Mouse (Mus musculus) left cerebral cortex, adult 11 months (tissue): ENCODE results near the gene Nbr1.

ENCODE experiments used
- DNase-seq: peaks from one replicate; pipeline ENCODE4 v3.0.0; 2022; ENCODE audit warnings: low spot score

The Nbr1 gene

DNA sequence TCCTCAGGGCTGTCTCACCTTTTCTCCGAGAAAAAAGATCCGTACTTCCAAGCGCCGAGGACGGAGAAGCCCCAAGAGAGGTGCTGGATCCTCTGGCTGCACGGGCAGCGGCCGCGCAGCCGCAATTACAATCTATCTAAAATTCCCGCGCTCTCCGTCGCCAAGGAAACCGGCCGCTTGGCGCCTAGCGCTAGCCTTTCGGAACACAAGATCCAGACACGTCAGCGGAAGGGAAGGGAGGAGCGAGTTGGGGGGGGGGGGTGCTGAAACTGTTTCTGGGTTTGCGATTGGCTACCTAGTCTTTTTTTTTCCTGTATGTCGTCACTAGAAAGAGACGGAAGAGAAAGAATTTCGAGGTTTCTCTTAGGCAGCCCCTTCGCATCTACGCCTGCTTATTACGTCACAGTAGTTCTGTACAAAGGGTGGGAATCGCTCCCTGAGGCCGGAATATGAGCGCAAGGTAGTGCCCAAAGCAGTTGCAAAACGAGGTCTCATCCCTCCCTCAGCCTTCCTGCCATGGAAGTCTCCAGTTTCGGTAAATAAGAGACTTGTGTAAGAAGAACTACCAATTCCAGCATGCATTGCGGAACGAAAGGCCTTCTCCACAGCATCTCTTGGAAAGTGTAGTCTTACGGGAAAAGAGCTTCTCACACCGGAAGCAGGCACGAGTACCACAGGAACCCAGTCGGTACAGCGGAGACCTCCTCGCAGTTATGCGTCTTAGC, at the start of gene Nbr1, which contains the start of gene Brca1:
Gene Nbr1 (plus strand): TSS at position 399 of the 725 bp plus-strand sequence.
Gene Brca1 (minus strand): TSS at position 205 of the 725 bp plus-strand sequence.
- DNase-seq = peak; percentile 87

DNA sequence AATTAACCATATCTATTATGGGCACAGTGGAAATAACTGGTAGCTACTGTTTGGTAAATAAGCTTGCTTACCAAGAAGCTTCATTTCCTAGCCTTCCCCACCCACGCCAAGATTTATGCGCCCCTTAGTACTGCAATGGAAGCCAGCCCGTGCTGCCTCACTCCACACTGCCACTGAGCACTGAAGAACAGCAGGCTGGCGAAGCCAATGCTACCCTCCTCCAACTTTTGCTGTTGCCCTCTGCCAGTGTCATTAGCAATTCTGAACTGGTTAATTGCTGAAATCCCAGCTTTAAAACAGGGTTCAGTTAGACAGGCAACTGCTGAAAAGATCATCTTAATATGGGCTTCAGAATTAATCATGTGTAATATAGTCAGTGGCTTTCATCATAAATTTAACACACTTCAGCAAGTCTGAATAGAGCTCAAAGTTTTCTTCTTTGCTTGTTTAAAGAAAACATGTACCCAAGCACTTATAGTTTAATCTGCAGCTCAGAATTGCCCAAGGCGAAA, 45.6 kb upstream of the Nbr1 start:
- DNase-seq = no peak

DNA sequence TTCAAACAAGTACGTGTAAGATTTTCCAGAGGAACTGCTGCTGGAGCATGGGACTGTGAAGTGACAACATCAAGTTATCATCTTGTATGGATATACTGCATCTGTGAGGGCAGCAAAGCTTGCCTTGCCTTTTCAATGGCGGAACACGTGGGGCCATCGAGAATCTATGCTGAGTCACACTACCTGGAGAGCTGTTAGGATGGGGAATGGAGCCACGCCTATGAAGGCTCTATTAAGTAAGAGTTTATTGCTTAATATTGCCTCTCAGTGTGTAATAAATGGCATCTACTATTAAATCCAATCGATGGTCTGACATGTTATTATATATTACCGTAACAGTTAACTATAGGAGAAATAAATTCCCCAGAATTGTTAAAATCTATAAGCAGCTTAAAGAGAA, 44.9 kb upstream of the Nbr1 start:
- no peak for DNase-seq

DNA sequence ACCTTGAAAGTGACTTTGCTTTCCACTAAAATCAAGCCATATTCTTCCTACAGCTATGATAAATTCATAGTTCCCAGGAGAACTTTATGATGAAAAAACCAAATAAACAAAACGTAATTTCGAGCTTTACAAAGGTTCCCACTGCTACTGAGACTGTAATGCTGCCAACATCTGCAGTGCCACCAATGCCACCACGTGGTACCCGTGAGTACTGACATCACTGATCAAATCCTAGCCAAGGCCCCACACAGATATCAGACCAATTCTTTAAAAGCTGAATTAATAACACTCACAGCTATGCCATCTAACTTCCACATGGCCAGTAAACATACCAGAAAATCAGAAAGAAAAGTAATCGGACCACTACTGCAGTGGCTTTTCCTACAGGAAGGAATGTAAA, 33.0 kb upstream of the Nbr1 start:
- DNase-seq = no peak

DNA sequence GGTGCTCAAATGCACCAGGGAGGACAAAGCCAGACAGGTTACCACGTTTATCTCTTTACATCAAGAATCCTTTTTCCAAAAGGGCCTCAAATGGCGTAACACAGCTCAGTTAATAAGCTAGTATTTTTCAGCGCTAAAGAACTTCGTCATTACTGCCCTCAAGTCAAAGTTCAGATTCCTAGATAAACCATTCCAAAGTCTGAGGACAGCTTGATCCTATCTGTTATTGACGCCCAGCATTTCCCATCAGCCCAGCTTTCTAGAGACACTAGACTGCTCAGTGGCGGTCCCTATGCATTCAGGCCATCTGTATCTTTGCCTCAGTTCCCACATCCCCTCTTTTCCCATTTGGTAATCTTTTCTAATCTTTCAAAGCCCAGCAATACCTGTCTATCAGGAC, 32.6 kb upstream of the Nbr1 start:
- DNase-seq = no peak

DNA sequence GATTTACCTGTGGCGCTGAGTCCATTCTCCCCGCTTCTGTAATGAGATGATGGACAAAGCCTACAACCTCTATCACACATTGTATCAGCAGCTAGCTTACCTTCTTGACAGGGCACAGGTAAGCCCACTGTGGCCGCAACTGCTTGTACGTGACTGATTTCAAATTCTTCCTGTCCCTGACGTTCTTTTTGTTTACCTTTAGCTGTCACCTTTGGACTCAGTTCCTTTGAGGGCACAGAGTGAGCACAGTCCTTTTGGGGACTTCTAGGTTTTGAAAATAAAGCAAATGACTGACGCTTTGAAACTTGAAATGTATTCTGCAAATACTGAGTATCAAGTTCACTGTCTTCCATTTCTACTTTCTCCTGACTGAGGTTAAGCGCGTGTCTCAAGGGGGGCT, 27.5 kb upstream of the Nbr1 start:
- no peak for DNase-seq

DNA sequence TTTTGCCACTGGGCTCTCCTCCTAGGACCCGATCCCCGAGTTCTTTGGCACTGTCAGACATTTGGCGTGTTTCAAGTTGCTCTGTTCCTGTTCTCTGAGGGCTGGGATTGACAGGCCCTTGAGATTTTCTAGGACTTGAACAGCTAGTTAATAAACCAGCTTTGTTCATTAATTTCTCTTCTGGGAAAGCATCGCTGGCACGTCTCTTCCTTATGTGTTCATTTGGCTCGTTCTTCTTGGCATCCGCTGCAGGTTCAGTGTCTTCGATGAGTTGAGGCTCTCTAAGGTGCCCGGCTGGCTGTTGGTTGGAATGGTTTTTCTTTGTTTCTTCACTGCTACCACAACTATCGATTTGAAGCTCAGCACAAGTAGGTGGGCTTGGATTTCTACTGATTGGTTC, 26.9 kb upstream of the Nbr1 start:
- DNase-seq = no peak

DNA sequence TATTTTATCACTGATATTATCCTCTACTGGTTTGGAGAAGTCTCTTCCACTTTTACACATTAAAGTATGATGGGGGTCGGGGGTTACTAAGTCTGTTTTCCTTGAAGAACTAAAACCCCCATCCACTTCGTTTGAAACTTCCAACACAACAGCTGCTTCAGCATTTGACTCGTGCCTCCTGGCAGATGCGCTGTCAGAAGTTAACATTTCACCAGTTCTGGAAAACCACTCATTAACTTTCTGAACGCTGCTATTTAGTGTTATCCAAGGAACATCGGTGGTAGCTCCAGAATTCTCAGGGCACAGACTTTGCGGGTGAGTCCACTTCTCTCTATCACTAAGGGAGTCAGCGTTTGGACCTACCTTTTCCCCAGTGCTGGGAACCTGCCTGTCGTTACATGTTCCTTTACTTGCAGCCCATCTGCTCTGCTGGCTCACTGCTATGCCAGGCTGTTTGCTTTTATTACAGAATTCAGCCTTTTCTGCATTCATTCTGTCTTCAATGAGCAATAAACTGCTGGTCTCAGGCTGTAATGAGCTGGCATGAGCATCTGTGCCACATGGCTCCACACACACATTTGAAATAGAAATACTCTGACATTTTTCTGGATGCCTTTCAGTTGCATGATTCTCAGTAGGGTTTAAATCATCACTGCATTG, 25.9 kb upstream of the Nbr1 start:
- no peak for DNase-seq

DNA sequence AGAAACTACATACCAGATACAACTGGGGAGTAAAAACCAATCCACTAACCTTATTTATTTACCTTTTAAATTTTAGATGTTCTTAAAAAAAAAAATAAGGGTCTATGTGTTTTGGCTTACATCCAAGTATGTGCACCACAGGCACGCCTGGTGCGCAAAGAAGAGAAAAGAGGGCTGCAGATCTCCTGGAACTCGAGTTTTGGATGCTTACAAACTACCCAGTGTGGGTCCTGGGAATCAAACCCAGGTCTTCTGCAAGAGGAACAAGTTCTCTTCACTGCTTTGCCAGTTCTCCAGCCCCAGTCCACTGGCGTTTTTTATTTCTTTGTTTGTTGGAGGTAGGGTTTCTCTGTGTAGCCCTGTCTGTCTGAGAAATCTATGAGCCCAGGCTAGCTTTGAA, 25.3 kb upstream of the Nbr1 start:
- DNase-seq = no peak

DNA sequence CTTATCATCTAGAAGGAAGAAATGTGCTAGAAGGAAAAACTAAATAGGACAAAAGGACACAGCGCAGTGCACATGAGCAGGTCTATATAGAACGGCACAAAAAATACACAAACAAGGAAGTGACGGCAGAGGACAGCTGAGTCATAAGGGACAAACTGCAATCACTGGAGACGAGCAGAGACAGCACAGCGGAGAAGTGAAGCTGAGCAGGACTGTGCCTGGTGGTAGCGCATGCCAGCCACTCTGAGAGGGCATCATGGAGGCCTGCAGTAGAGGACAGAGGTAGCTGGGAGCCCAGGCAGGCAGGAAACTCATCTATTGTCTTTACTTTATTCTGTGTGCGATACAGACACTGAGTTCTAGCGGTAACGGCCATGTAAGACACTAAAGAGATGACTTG, 8.4 kb upstream of the Nbr1 start:
- DNase-seq = no peak

DNA sequence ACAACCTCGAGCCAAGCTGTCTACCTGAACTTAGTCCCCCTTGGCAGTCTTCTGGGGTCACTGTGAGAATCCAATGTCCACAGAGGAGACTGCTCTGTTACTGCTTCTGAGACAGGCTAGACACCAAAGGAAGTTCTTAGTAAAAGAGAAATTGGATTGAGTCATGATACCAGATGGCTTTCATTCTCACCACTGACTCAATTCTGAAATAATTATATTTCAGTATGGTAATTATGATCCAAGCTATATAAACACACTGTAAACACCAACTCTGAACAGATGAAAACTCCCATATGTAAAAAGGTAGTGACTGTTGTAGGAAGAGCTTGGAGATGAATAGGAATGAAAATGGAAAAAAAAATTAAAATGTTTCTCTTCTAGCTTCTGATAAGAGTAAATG, 7.8 kb upstream of the Nbr1 start:
- DNase-seq = no peak

DNA sequence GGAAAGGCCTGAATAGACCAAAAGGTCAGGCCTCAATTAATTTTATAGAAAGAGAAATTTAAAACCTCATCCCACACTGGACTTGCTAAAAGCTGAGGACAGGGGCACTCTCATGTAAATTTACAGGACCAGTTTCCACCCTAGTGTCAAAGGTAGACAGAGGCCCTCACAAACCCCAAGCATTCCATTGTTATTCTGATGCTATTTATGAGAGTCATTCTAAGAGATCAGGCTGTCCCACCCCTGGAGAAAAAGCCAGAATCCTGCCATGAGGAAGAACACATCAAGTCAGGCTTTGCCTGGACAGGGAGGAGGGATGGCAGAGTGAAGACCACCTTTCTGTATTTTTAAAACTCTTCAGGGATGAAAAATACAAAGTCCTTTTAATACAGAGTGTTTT, 3.4 kb upstream of the Nbr1 start:
- no peak for DNase-seq

DNA sequence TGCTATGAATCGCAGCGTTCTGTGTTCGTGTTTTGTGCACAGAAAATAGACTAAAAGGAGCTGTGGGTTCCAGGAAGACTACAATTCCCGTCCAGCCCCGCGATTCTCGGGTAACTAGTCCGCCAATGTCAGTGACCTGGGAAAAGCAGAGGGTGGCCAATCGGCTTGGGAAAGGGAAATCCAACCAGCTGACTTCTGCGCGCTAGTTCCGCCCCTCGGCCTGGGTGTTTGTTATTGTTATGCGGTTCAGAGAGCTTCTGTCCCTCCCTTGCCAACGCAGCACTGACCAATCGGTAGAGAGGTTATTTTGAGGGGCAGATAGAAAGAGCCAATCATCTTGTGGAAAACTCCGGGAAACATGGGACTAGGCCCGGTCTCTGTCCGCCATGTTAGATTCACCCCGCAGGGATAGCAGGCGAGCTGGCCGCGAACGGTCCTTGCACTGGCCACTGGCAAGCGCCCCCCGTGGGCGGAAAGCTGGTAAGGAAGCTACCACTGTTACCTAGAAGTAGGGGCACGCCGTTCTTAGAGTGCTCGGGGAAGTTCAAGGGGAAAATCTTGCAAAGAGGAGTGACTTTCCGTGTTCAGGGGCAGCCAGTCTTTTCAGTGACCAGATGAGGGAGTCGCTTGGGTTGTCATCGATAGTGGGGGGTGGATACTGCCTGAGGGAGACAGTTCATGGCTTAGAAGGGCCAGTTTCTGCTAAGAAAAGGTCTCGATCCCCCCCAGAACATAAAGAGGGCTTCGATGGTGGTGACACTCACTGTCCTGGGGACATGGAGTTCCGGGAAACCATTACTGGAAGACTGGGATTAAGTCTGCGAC, 739 bp downstream of the Nbr1 start:
- DNase-seq = peak; percentile 99

DNA sequence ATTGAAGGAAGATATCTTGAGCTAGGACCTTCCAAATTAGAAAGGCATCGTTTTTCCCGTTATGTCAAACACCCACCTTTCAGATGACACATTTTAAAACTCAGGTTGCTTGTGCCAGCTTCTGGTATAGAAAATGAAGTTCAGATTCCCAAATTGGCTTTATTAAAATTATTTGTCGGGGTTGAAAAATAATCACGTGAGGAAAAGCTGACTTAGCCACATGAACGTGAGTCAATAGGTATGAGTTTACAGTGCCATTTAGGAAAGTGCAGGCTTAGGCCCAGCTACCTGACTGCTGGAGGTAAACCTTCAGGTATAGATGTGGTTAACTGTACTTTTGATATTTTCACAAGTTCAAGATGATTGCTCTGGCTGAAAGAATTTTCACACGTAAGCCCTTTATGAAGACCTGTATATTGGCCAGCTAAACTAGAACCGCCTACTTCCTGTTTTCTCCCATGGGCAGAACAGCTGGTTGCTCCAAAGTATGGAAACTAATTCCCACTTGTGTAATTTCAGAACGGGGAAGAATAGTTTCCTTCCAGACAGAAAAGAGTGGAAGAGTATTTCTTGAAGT, 1.5 kb downstream of the Nbr1 start:
- DNase-seq = no peak

DNA sequence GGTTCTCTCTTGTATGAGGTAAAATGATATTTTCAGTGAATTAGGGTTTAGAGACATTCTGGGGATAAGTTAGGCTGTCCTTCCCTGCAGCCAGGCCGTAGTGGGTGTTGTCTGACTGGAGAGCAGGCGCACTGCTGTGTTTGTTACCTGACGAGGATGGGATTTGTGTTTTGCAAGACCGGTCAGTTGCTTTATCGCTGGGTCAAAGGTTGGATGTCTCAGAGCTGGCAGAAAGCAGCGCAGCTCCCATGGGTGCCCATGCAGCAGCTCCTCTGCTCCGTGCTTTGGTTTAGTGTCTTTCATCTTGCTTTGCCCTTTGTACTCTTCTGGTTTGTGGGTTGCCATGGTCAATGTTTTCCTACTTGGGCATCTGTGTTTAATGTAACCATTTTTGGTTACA, 4.6 kb downstream of the Nbr1 start:
- no peak for DNase-seq

DNA sequence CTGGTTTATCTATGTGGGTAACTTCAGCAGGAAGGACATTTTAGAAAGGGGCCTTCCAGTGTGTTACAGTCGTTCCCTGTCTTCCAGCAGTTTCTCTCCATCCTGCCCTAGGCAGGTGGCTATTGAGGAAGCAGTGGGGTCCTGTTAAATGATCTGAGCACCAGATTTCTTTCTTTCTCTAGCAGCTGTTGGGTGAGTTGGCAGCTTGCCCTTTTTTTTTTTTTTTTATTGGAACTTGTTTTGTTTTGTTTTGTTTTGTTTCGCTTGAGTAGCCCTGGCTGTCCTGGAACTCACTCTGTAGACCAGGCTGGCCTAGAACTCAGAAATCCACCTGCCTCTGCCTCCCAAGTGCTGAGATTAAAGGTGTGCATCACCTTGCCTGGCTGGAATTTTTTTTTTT, 5.0 kb downstream of the Nbr1 start:
- no peak for DNase-seq

DNA sequence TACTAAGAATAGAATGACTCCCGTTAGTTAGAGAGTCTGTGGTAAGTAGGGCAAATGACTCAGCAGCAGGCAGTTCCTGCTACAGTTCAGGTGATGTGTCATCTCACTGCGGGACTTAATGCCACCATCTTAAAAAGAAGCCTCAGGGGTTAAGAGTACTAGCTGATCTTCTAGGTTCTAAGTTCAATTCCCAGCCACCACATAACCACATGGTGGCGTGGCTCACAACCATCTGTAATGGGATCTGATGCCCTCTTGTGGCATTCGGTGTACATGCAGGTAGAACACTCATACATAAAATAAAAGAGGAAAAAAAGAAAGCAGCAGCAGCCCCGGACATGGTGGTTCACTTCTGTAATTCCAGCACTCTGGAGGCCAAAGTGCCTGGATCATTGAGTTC, 10.4 kb downstream of the Nbr1 start:
- peak; percentile 31 for DNase-seq

DNA sequence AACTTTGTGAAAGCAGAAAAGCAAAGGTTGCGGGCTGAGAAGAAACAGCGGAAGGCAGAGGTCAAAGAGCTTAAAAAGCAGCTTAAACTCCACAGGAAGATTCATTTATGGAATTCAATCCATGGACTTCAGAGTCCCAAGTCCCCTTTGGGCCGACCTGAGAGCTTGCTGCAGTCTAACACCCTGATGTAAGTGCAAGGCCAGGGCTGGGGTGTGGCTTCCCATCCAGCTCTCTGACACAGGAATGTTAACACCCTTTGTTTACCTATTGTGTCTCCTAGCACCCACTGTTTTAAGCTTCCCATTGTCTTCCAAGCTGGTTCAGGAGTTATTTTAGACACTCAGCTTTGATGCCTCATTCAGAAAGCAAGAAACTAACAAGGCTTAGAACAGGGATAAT, 16.5 kb downstream of the Nbr1 start:
- DNase-seq = no peak

DNA sequence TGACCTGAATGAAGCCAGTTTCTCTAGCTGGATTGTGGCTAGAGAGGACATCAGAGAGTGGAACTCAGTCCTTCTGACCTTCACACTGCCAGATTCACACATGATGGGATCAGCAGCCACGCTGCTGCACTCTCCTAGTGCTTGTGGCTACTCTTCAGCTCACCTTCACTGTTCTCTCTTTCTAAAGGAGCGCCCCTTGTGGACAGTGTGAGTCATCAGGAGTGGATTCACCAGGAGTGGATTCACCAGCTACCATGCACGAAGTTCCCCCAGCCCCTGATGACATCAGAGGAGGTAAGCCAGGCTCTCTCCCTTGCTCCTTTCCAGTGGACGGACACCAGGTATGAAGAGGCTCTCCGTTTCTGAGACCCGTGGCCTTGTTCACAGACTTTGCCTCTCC, 24.2 kb downstream of the Nbr1 start:
- DNase-seq = no peak

DNA sequence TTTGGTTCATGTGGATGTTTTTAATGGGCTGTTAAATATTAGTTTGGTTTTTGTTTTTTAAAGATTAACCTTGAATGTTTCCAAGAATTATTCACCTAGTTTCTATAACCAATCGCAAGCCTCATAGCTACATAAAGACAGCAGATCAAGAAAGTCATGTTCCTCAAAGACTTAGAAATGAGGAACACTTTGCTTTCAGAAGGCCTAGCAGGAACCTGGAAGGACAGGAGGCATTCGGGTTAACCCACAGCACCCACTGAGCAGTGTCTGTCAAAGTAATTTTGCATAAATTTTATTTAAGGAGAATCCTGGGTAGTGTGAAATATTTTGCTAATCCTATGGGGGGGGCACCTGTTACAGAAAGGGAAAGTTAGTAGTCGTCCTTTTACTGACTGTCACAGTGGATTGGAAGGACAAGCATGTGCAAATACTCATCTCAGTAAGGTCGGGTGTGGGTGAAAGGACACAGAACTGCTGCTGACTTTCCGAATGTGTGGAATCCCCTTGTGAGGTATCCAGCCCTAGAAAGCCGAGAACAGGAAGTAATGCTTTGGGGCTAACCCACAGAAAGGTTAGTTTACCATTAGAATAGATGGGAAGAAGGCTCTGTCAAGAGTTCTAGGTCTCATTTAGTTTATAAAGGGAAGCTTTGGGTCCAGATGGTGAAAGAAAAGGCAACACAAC, 29.3 kb downstream of the Nbr1 start:
- no peak for DNase-seq

DNA sequence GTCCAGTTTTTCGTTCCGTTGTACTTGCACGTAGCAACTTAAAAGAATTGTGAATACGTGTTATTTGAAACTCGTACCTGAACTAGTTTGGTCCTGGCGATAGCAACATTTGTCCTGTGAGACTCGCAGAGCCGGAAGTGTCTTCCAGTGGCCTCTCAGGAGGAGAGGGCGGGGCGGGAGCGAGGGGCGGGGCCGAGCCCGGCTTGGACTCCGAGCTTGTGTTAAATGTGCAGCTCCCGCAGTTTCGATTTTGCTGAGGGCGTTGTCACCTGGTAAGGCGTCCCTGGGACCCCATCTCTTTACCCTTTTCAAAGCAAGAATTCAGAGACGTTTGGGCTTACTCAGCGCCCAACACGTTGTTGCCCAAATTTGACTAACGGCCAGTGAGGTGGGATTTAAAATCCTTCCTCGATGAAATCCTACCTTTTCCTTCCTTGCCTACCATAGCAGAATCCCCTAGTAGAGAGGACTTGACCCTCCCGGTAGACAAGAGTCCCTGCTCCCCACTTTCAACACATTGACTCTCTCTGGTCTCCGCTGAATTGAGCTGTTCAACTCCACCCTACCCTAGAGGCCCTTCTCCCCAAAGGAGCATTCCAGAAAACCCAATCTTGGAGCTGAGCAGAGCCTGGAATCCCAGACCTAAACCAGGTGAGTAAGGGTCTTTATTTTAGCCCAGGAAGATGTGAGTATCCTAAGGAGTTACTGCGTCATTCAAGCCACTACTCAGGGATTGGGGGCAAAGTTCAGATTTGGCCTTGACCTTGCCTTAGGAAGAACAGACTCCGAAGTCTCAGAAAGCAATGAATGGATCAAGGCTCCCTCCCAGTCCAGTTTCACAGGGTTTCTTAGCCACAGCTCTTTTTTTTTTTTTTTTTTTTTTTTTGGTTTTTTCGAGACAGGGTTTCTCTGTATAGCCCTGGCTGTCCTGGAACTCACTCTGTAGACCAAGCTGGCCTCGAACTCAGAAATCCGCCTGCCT, 30.4 kb downstream of the Nbr1 start, which contains the start of gene Tmem106a:
Gene Tmem106a (plus strand): TSS at position 189 of the 982 bp plus-strand sequence.
- DNase-seq = no peak
